Mouse (Mus musculus): Measurements from ENCODE around the gene C3. TPM values are rescaled to one million over a fixed set of nuclear protein-coding genes. Genes with fewer than 3 reads are reported as not detected.

C3 gene
- 63.5 and 85.8 TPM in 2 replicates for polyA plus RNA-seq (2015; fragmentation: Nextera tagmentation; extraction: Ambion mirVana)

GRCm38 (mm10) chr17:57228014-57228413 is at the start of gene C3:
C3 (minus strand) TSS chr17:57228136.

GRCm38 (mm10) chr17:57249186-57250181 is 21.5 kb upstream of the C3 start, which contains the start of gene Trip10:
Trip10 (plus strand) TSS chr17:57249455.

GRCm38 (mm10) chr17:57248201-57248699 is 20.3 kb upstream of the C3 start, which contains the start of gene Gpr108:
Gpr108 (minus strand) TSS chr17:57248446.

GRCm38 (mm10) chr17:57194041-57194507 is 33.9 kb downstream of the C3 start, which contains the start of gene Tnfsf14:
Tnfsf14 (minus strand) TSS chr17:57194177.

Small RNA genes within 50 kb of the gene (microRNA-seq; reads per million reads assigned to microRNA genes)
- gene Mir6978 (ENCODE audit: borderline replicate concordance, insufficient number of aligned reads) = not detected

Other genes starting within 250 kb of the C3 start
- gene Acer1, start 246.0 kb downstream of the C3 start, polyA plus RNA-seq (2015; fragmentation: Nextera tagmentation; extraction: Ambion mirVana) = not detected in 2 replicates
- 117 and 163 TPM in 2 replicates for gene Clpp, start 237.8 kb downstream of the C3 start, polyA plus RNA-seq (2015; fragmentation: Nextera tagmentation; extraction: Ambion mirVana)
- 112 TPM in 2 replicates for gene Alkbh7, start 230.8 kb downstream of the C3 start, polyA plus RNA-seq (2015; fragmentation: Nextera tagmentation; extraction: Ambion mirVana)
- 4.4 and 7.9 TPM in 2 replicates for gene Pspn, start 228.1 kb downstream of the C3 start, polyA plus RNA-seq (2015; fragmentation: Nextera tagmentation; extraction: Ambion mirVana)
- gene Gtf2f1, start 216.8 kb downstream of the C3 start, polyA plus RNA-seq (2015; fragmentation: Nextera tagmentation; extraction: Ambion mirVana) = 29.7 and 47.9 TPM in 2 replicates
- 0.35 and 0.37 TPM in 2 replicates for gene Gm17949, start 216.7 kb downstream of the C3 start, polyA plus RNA-seq (2015; fragmentation: Nextera tagmentation; extraction: Ambion mirVana)
- 20.2 and 25.9 TPM in 2 replicates for gene Khsrp, start 196.6 kb downstream of the C3 start, polyA plus RNA-seq (2015; fragmentation: Nextera tagmentation; extraction: Ambion mirVana)
- not detected in 2 replicates for gene Slc25a41, start 186.5 kb downstream of the C3 start, polyA plus RNA-seq (2015; fragmentation: Nextera tagmentation; extraction: Ambion mirVana)
- gene Crb3, start 169.0 kb downstream of the C3 start, polyA plus RNA-seq (2015; fragmentation: Nextera tagmentation; extraction: Ambion mirVana) = 2.0 and 3.5 TPM in 2 replicates
- gene Slc25a23, start 168.3 kb downstream of the C3 start, polyA plus RNA-seq (2015; fragmentation: Nextera tagmentation; extraction: Ambion mirVana) = 12.5 and 14.0 TPM in 2 replicates
- gene Dennd1c, start 149.6 kb downstream of the C3 start, polyA plus RNA-seq (2015; fragmentation: Nextera tagmentation; extraction: Ambion mirVana) = 0.93 and 2.0 TPM in 2 replicates
- 28.5 and 110 TPM in 2 replicates for gene Tubb4a, start 140.4 kb downstream of the C3 start, polyA plus RNA-seq (2015; fragmentation: Nextera tagmentation; extraction: Ambion mirVana)
- 1.5 and 1.6 TPM in 2 replicates for gene Tnfsf9, start 122.8 kb downstream of the C3 start, polyA plus RNA-seq (2015; fragmentation: Nextera tagmentation; extraction: Ambion mirVana)
- not detected in 2 replicates for gene Cd70, start 78.4 kb downstream of the C3 start, polyA plus RNA-seq (2015; fragmentation: Nextera tagmentation; extraction: Ambion mirVana)
- 0.14 and 0.28 TPM in 2 replicates for gene Tnfsf14, start 34.0 kb downstream of the C3 start, polyA plus RNA-seq (2015; fragmentation: Nextera tagmentation; extraction: Ambion mirVana)
- 45.8 and 74.8 TPM in 2 replicates for gene Gpr108, start 20.3 kb upstream of the C3 start, polyA plus RNA-seq (2015; fragmentation: Nextera tagmentation; extraction: Ambion mirVana)
- 28.6 and 35.5 TPM in 2 replicates for gene Trip10, start 21.3 kb upstream of the C3 start, polyA plus RNA-seq (2015; fragmentation: Nextera tagmentation; extraction: Ambion mirVana)
- gene Vav1, start 51.0 kb upstream of the C3 start, polyA plus RNA-seq (2015; fragmentation: Nextera tagmentation; extraction: Ambion mirVana) = 3.4 and 3.6 TPM in 2 replicates
- gene Adgre1, start 130.6 kb upstream of the C3 start, polyA plus RNA-seq (2015; fragmentation: Nextera tagmentation; extraction: Ambion mirVana) = 8.7 and 11.5 TPM in 2 replicates

Data from adrenal gland, postnatal 0 days (tissue).